Mouse (Mus musculus) central nervous system, embryonic 11.5 days (tissue): ENCODE data around the gene Efcab12. TPM values are rescaled to one million over a fixed set of nuclear protein-coding genes. Genes with fewer than 3 reads are reported as not detected.

Source experiments
- polyA plus RNA-seq: library from polyadenylated mRNA; depleted of rRNA; stranded (reverse); fragments of >200 nt; gene quantifications from 2 replicates; pipeline ENCODE4 v1.2.3, GENCODE M21; 2012; rRNA removed

Gene Efcab12
- 2.0 and 2.4 TPM in 2 replicates for polyA plus RNA-seq

DNA sequence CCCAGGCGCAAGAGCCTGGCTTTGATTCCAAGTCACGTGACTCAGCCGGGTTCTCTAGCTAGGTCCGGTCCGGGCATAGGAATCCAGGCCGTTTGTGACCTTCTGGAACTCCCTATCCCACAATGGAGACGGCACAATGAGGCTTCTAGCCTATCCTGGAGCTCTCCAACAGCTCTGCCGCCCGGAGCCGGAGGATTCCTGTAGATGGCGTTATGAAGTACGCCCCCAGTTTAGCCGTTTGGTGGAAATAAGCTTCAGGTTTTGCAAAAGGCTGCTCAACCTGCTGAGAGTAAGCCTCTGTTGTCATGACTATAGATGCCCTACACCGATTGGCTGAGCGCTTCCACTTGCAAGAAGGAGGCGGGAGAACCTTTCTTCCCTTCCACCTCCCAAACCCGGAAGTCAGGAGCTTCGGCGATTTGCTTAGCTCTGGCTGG, at the start of gene Efcab12:
Gene Efcab12, minus strand, starts transcription at position 252 of the 437 bp plus-strand sequence.

GRCm38 (mm10) chr6:115853091-115853813, 15.0 kb upstream of the Efcab12 start, which contains the start of the genes Mbd4 and Ift122:
Mbd4 (minus strand) TSS chr6:115853371.
Ift122 (plus strand) TSS chr6:115853470.

DNA sequence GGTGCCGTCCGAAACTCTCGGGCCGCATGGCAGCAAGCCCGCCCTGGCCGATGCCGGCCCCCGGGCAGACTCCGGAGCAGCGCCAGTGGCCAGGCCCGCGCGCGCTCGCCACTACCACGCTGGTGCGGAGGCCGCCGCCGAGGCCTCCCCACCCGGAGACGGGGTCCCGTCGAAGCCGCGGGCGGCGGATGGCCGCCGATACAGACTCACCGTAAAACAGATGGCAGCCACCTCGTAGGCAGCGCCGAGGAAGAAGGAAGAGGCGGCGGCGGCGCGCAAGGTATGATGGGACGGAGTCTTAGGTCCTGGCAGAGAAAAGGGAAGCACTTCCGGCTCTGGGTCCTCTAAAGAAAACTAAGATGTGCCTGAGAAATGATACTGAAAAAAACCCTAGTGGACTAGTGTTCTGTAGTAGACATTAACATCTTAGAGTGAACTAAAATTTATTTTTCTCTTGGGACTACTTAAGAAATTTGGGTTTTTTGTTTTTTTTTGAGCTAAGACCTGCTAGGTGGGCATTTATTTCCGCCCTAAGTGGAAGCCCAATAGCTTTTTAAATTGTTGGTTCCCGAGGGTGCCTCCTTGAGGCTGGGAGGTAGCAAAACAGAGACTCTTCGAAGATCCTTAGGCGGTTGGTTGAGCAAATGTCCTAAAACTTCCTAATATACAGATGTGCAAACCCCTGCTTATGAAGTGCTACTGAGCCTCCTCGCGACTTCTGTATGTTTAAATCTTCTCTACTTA, 29.6 kb downstream of the Efcab12 start, which contains the start of gene Rpl32:
Gene Rpl32, minus strand, starts transcription at position 260 of the 744 bp plus-strand sequence.

DNA sequence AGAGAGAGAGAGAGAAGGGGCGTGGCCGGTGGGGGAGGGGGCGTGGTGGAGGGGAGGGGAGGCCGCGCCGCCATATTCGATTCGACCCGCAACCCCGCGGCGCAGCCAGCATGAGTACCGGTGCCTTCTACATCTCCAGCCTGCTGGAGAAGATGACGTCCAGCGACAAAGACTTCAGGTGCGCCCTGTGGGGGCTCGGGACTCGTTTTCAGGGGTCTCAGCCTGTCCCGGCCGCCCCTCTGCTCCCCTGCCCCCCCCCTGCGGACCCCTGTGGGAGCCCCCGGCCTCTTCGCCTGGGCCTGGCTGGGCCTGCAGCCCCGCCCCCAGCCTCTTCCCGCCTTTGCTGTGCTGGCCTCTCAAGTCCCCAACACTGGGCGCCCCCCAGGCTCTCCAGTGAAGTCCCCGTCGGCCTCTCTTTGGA, 63.7 kb downstream of the Efcab12 start, which contains the start of gene Cand2:
Gene Cand2, plus strand, starts transcription at position 38 of the 421 bp plus-strand sequence.

DNA sequence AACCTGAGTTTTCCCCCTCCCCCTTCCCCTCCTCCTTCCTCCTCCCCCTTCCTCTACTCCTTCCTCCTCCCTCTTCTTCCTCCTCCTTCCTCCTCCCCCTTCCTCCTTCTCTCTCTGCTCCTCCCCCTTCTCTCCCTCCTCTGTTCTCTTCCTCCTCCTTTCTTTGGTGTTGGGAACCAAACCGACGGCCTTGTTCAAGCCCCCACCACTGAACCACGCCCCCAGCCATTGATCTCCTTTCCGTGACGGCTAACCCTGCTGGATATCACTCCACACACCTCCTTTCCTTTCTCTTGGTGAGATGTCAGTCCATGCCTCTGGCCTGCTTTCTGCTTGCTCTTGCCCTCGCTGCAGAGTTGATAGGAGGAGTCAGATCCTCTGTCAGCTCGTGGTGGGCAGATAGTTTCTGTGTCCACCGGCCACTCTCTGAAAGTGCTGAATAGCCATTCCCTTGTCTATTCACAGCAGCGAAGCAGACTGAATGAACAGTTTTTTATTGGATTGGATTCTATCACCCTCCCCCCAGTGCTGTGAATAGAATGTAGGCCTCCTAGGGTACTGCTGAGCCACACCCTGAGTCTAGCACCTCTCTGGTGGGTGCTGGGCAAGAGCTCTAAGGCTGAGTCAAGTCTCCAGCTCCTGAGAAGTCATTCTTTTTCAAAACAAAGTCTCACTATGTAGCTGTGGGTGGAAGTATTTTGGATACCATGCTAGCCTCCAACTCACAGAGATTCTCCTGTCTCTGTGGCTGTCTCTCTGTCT, 76.0 kb downstream of the Efcab12 start, which contains the start of gene Tmem40:
Gene Tmem40, minus strand, starts transcription at position 416 of the 762 bp plus-strand sequence.

Other genes with a start within 250 kb of the Efcab12 start
- 0.11 and 0.30 TPM in 2 replicates for gene Mkrn2os, start 245.8 kb downstream of the Efcab12 start, polyA plus RNA-seq
- 12.2 and 20.2 TPM in 2 replicates for gene Mkrn2, start 236.5 kb downstream of the Efcab12 start, polyA plus RNA-seq
- gene Raf1, start 161.8 kb downstream of the Efcab12 start, polyA plus RNA-seq = 168 and 189 TPM in 2 replicates
- 2.3 and 2.9 TPM in 2 replicates for gene Tmem40, start 76.0 kb downstream of the Efcab12 start, polyA plus RNA-seq
- gene Cand2, start 63.9 kb downstream of the Efcab12 start, polyA plus RNA-seq = 41.4 and 51.1 TPM in 2 replicates
- gene Rpl32, start 29.7 kb downstream of the Efcab12 start, polyA plus RNA-seq = 1,142 and 2,805 TPM in 2 replicates
- 22.2 and 22.8 TPM in 2 replicates for gene Mbd4, start 15.0 kb upstream of the Efcab12 start, polyA plus RNA-seq
- 17.6 and 20.0 TPM in 2 replicates for gene Ift122, start 15.1 kb upstream of the Efcab12 start, polyA plus RNA-seq
- 0.41 and 1.0 TPM in 2 replicates for gene Rho, start 93.3 kb upstream of the Efcab12 start, polyA plus RNA-seq
- 0.07 TPM in 1 of 2 replicates, not detected in the other for gene H1foo, start 106.5 kb upstream of the Efcab12 start, polyA plus RNA-seq
- 19.0 and 46.7 TPM in 2 replicates for gene Plxnd1, start 156.6 kb upstream of the Efcab12 start, polyA plus RNA-seq